Mouse (Mus musculus) layer of hippocampus, postnatal 14 days (tissue): ENCODE data around the gene Chrnb1. TPM values are rescaled to one million over a fixed set of nuclear protein-coding genes. Genes with fewer than 3 reads are reported as not detected.

Experiments
- DNase-seq, 2 experiments: peaks; one replicate each; pipeline ENCODE4 v3.0.0; 2021 to 2022; ENCODE audit warnings: low spot score in 2 of 2, mixed read lengths in 1 of 2
- total RNA-seq, 2 experiments: library from RNA; stranded (reverse); gene quantifications; 2 replicates each; pipeline ENCODE4 v1.2.3; 2021

The Chrnb1 gene
- total RNA-seq, 2 experiments from 2014 or later = 1.0 to 1.1 TPM

GRCm38 (mm10) chr11:69751635-69752034 lies 44.1 kb downstream of the Chrnb1 start:
- no peak for DNase-seq

Other genes starting within 250 kb of the Chrnb1 start
- gene Dnah2, start 246.8 kb downstream of the Chrnb1 start, total RNA-seq = 1 to 10 TPM; 5.8 to 6.3 TPM
- gene Efnb3, start 235.7 kb downstream of the Chrnb1 start, total RNA-seq = 100 to 1,000 TPM; 144 to 156 TPM
- gene Wrap53, start 215.7 kb downstream of the Chrnb1 start, total RNA-seq = 1 to 10 TPM; 8.6 to 9.5 TPM
- 10 to 100 TPM; 27.3 to 29.6 TPM for gene Trp53, start 215.6 kb downstream of the Chrnb1 start, total RNA-seq
- gene Atp1b2, start 190.0 kb downstream of the Chrnb1 start, total RNA-seq = 100 to 1,000 TPM; 513 to 551 TPM
- gene Shbg, start 178.0 kb downstream of the Chrnb1 start, total RNA-seq = not detected
- 10 to 100 TPM; 16.1 to 19.8 TPM for gene Sat2, start 173.9 kb downstream of the Chrnb1 start, total RNA-seq
- 100 to 1,000 TPM; 105 to 106 TPM for gene Fxr2, start 163.0 kb downstream of the Chrnb1 start, total RNA-seq
- gene Sox15, start 140.6 kb downstream of the Chrnb1 start, total RNA-seq = under 1 TPM in 1 of 2 experiments, not detected in 1; 0.48 TPM
- 10 to 100 TPM; 73.3 to 82.4 TPM for gene Mpdu1, start 133.3 kb downstream of the Chrnb1 start, total RNA-seq
- 10 to 100 TPM; 13.1 to 18.5 TPM for gene Cd68, start 129.8 kb downstream of the Chrnb1 start, total RNA-seq
- 100 to 1,000 TPM; 409 to 418 TPM for gene Eif4a1, start 123.5 kb downstream of the Chrnb1 start, total RNA-seq
- 10 to 100 TPM; 84.3 to 88.5 TPM for gene Senp3, start 113.9 kb downstream of the Chrnb1 start, total RNA-seq
- 1 to 10 TPM in 1 of 2 experiments, under 1 TPM in 1; 0.88 to 1.1 TPM for gene Tnfsf13, start 110.2 kb downstream of the Chrnb1 start, total RNA-seq
- 1 to 10 TPM; 5.8 to 6.5 TPM for gene Tnfsf12, start 100.1 kb downstream of the Chrnb1 start, total RNA-seq
- 1 to 10 TPM in 1 of 2 experiments, under 1 TPM in 1; 0.45 to 1.0 TPM for gene Tnfsfm13, start 99.8 kb downstream of the Chrnb1 start, total RNA-seq
- 10 to 100 TPM; 62.8 to 68.5 TPM for gene Polr2a, start 37.3 kb downstream of the Chrnb1 start, total RNA-seq
- under 1 TPM in 1 of 2 experiments, not detected in 1; 0.21 TPM for gene Slc35g3, start 34.0 kb downstream of the Chrnb1 start, total RNA-seq
- gene Zbtb4, start 30.0 kb downstream of the Chrnb1 start, total RNA-seq = 10 to 100 TPM; 82.0 to 83.5 TPM
- gene Fgf11, start 5.9 kb upstream of the Chrnb1 start, total RNA-seq = 10 to 100 TPM; 22.8 to 23.7 TPM
- not detected for gene Tmem102, start 9.7 kb upstream of the Chrnb1 start, total RNA-seq
- not detected for gene Gm39566, start 19.4 kb upstream of the Chrnb1 start, total RNA-seq
- gene Spem2, start 22.5 kb upstream of the Chrnb1 start, total RNA-seq = not detected
- under 1 TPM; 0.50 to 0.74 TPM for gene Spem1, start 26.2 kb upstream of the Chrnb1 start, total RNA-seq
- 100 to 1,000 TPM; 220 to 226 TPM for gene Nlgn2, start 41.8 kb upstream of the Chrnb1 start, total RNA-seq
- 100 to 1,000 TPM; 150 to 162 TPM for gene Tmem256, start 42.6 kb upstream of the Chrnb1 start, total RNA-seq
- gene Plscr3, start 50.4 kb upstream of the Chrnb1 start, total RNA-seq = 10 to 100 TPM; 22.0 to 23.3 TPM
- gene Tnk1, start 62.8 kb upstream of the Chrnb1 start, total RNA-seq = not detected
- gene Tmem95, start 82.1 kb upstream of the Chrnb1 start, total RNA-seq = not detected
- 1 to 10 TPM; 1.1 to 1.2 TPM for gene Kctd11, start 85.5 kb upstream of the Chrnb1 start, total RNA-seq
- gene Acap1, start 99.6 kb upstream of the Chrnb1 start, total RNA-seq = under 1 TPM in 1 of 2 experiments, not detected in 1; 0.30 TPM
- 1 to 10 TPM; 1.5 to 2.1 TPM for gene 2810408A11Rik, start 105.0 kb upstream of the Chrnb1 start, total RNA-seq
- gene Neurl4, start 105.1 kb upstream of the Chrnb1 start, total RNA-seq = 100 to 1,000 TPM; 108 to 124 TPM
- 10 to 100 TPM; 28.5 to 29.3 TPM for gene Gps2, start 117.9 kb upstream of the Chrnb1 start, total RNA-seq
- gene Eif5a, start 126.0 kb upstream of the Chrnb1 start, total RNA-seq = 100 to 1,000 TPM; 446 to 451 TPM
- gene Ybx2, start 139.9 kb upstream of the Chrnb1 start, total RNA-seq = 1 to 10 TPM; 8.3 to 9.7 TPM
- 1 to 10 TPM; 1.8 to 3.6 TPM for gene Slc2a4, start 152.2 kb upstream of the Chrnb1 start, total RNA-seq
- not detected for gene Cldn7, start 168.8 kb upstream of the Chrnb1 start, total RNA-seq
- gene Ctdnep1, start 185.2 kb upstream of the Chrnb1 start, total RNA-seq = 100 to 1,000 TPM; 108 to 115 TPM
- gene Elp5, start 186.6 kb upstream of the Chrnb1 start, total RNA-seq = 10 to 100 TPM; 88.5 to 93.9 TPM
- 100 to 1,000 TPM; 221 to 251 TPM for gene Gabarap, start 195.2 kb upstream of the Chrnb1 start, total RNA-seq
- gene Phf23, start 199.8 kb upstream of the Chrnb1 start, total RNA-seq = 10 to 100 TPM; 38.0 to 40.0 TPM
- gene Dvl2, start 204.7 kb upstream of the Chrnb1 start, total RNA-seq = 10 to 100 TPM; 29.3 to 29.7 TPM
- gene Acadvl, start 219.5 kb upstream of the Chrnb1 start, total RNA-seq = 10 to 100 TPM; 62.3 to 69.2 TPM
- gene Dlg4, start 221.0 kb upstream of the Chrnb1 start, total RNA-seq = 100 to 1,000 TPM; 845 to 900 TPM